Mouse (Mus musculus) layer of hippocampus, adult 9-10 months (tissue): ENCODE measurements around the gene Fpgt.
A peak's percentile ranks its signal among the peaks of the same experiment; 100 is the strongest.

Experiments used
- DNase-seq: peaks from one replicate; pipeline ENCODE4 v3.0.0; 2022; ENCODE audit warnings: low spot score

The Fpgt gene

GRCm38 (mm10) chr3:155093116-155093956 is at the start of gene Fpgt, which contains the start of gene Lrriq3:
Gene Fpgt (minus strand): TSS chr3:155093403.
Gene Lrriq3 (plus strand): TSS chr3:155093434.
- peak; percentile 67 for DNase-seq

- no peak for DNase-seq
Observed at GRCm38 (mm10) chr3:155141047-155141446, 47.8 kb upstream of the Fpgt start.

GRCm38 (mm10) chr3:155137737-155138136 is 44.5 kb upstream of the Fpgt start:
- DNase-seq: no peak

- no peak for DNase-seq
Observed at GRCm38 (mm10) chr3:155105957-155106356, 12.8 kb upstream of the Fpgt start.

GRCm38 (mm10) chr3:155099266-155099665 is 6.1 kb upstream of the Fpgt start:
- no peak for DNase-seq

GRCm38 (mm10) chr3:155092081-155092480 is 1.1 kb downstream of the Fpgt start:
- no peak for DNase-seq

GRCm38 (mm10) chr3:155077908-155078307 is 15.3 kb downstream of the Fpgt start:
- DNase-seq: no peak

GRCm38 (mm10) chr3:155059449-155059822 is 33.8 kb downstream of the Fpgt start:
- no peak for DNase-seq

- DNase-seq: no peak
Observed at GRCm38 (mm10) chr3:155058800-155059448, 34.3 kb downstream of the Fpgt start.

GRCm38 (mm10) chr3:155057566-155057965 is 35.6 kb downstream of the Fpgt start:
- no peak for DNase-seq

GRCm38 (mm10) chr3:155056606-155057005 is 36.6 kb downstream of the Fpgt start:
- DNase-seq: no peak

GRCm38 (mm10) chr3:155055231-155055916 is 37.8 kb downstream of the Fpgt start, which contains the start of gene Tnni3k:
Gene Tnni3k (minus strand): TSS chr3:155055407.
- no peak for DNase-seq

GRCm38 (mm10) chr3:155053189-155053588 is 40.0 kb downstream of the Fpgt start:
- no peak for DNase-seq

- DNase-seq: no peak
Observed at GRCm38 (mm10) chr3:155052021-155052420, 41.2 kb downstream of the Fpgt start.

- no peak for DNase-seq
Observed at GRCm38 (mm10) chr3:155039012-155039836, 54.0 kb downstream of the Fpgt start.
